Mouse (Mus musculus) lung, postnatal 0 days (tissue): ENCODE data around the gene Myo15b.

Source experiments
- CTCF ChIP-seq: IDR thresholded peaks from 2 replicates; pipeline ENCODE4 v1.5.1; 2016; ENCODE audit warnings: antibody characterized with exemption, mild to moderate bottlenecking
- EP300 ChIP-seq: IDR thresholded peaks from 2 replicates; pipeline ENCODE4 v1.6.1; 2016; ENCODE audit warnings: antibody characterized with exemption, mild to moderate bottlenecking, control low read depth

- TF ChIP-seq CTCF, result no peak
- no peak for TF ChIP-seq EP300
Measured at GRCm38 (mm10) chr11:115821001-115821400, 37.2 kb upstream of the Myo15b start.
